Mouse (Mus musculus) 3134 (cell line): Measurements from ENCODE around the gene Stk10.

Source experiments
- DNase-seq: peaks from one replicate; pipeline ENCODE4 v3.0.0-alpha.2; 2011; ENCODE audit warnings: low spot score; ENCODE audit not compliant: insufficient read length; ENCODE audit errors: extremely low read depth

Gene Stk10

DNA sequence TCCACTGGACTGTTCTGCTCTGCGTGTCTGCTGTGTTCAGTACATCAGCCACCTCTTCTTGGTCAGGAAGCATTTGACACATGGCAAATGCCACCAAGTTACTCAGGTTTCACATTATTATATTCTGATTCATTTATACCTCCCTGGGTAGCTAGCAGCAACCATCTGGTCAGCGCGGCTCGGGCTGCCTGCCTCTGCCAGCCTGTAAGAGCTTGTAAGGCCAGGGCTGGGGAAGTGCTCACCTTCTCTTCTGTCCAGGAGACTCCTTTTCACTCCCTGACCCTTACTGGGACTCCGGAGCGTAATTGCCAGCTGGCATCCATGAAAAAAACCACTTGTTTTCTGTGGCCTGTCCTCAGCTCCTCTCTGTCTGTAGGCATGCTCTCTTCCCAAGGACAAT is 16.1 kb downstream of the Stk10 start:
- peak; percentile 58 for DNase-seq

DNA sequence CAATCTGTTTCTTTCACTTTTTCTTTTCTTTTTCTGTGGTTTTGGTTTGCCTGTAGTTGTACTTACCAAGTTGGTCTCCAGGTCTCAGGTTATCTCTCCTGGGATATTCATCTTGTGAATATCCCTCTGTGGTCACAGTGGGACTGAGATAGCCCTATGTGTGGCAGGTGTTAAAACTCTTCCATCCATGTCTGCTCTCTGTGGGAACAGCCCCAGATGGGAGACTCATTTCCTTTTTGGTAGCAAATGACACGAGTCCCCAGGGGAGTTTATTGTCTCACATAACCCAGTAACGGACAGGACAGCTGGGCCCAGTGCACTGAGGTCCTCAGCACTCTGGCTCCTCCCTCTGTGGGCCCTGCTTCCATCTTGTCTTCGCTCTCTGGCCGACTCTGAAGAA is 17.0 kb downstream of the Stk10 start:
- DNase-seq = no peak

DNA sequence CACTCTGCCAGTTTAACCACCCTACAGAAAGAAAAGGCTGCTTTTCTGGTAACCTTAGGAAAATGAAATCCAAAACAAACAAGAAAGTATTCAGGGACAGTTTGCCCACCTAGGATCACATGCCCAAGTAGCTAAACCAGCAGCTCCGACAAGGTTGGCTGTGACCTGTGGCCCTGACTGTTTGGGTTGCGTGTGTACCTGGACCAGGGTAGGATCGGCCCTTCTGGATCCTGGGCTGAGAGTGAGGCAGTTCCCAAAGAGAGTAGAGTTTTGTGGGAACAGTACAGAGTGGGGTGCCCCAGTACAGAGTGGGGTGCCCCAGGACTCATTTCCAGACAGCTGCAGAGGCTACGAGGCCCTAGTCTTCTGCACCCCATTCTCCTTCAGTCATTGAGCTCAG is 18.0 kb downstream of the Stk10 start:
- DNase-seq = no peak

DNA sequence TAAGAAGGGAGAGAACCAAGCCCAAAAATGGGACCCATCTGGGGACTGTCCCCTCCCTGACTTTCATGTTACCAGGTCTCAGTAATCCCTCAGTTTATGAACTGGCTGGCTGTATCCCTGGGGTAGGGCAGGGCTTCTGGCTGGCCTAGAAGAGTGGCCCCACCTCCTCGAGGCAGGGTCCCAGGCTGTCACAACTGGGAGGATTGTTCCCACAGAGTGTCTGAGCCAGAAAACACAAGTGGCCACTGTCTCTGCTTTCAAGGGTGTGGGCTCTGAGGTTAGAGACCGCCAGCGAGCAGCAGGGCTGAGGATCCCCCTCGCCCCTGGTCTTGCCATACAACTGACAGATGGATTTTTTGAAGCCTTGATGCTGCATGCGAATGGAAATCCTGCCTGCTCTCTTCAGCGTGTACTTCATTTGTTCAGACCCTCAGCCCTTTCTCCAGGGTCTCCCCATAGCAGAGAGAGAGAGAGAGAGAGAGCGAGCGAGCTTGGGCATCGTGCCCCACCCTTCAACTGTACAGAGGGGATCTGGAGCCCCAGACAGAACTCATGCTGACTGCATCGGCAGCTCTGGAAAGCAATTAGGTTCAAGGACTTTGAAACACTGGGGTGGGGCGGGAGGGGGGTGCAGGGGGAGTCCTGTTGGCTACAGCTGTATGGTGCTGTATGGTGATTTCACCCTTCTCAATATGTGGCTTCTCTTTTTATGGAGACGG is 18.6 kb downstream of the Stk10 start:
- DNase-seq = no peak

DNA sequence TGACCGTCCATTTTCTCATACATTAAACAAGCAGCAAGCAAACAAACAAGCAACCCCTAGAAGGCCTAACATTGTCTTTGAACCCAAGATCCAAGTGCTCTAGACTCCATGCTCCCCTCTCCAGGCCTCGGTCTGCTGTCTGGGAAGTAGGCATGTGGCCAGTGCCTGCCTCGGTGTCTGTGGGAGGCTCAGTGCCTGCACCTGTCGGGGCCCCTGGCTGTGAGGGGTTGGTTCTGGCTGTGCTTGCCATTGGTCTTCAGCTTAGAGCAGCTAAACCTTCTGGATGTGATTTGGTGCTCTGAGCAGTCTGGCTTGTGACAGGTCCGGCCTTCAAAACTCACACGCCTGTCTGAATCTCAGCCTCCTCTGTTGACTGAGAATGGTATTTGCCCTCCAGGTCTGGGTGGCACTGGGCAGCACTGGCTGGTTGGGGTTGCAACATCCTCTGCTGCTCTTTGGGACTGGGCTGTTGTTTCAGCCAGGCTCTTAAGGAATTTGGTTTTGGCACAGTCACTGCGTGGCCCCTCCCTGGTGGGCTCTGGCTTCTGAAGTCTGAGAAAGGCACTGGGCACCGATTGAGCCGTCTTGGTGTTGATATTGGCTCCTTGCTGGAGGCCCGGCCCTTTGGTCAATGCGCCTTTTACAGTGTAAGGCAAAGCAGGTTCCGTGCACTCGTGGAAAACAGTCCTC is 19.4 kb downstream of the Stk10 start:
- DNase-seq = peak; percentile 87

DNA sequence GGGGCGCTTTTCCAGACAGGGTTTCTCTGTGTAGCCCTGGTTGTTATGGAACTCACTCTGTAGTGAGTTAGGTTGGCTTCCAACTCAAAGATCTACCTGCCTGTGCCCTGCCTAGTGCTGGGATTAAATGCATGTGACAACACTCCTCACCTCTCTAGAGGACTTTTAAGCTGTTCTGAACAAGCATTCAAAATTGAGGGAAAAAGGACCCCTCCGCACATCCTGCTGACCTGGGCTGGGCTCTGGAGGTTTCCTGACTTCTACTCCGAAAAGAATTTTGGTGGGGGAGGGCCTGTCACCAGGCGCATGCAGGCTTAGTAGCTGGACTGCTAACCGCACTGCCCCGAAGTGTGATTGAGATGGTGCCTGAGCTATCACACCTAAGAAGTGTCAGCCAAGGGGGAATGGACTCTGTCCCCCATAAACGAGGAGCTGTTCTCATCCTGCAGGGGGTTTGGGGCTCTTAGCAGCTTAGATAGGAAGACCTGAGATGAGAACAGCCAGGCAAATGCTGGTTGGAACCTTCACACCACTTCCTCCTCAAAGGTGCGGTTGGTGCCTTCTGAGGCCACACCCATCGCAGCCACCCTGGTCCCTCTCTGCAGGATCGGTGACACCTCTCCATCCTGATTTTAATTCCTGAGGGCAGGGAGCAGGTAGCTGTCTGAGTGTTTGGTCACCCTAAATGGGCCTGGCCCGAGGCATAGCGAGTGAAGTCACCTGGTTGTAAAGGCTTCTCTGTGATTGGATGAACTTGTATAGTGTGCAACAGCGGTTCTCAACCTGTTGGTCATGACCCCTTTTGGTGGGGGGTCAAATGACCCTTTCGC is 20.4 kb downstream of the Stk10 start:
- DNase-seq = no peak

DNA sequence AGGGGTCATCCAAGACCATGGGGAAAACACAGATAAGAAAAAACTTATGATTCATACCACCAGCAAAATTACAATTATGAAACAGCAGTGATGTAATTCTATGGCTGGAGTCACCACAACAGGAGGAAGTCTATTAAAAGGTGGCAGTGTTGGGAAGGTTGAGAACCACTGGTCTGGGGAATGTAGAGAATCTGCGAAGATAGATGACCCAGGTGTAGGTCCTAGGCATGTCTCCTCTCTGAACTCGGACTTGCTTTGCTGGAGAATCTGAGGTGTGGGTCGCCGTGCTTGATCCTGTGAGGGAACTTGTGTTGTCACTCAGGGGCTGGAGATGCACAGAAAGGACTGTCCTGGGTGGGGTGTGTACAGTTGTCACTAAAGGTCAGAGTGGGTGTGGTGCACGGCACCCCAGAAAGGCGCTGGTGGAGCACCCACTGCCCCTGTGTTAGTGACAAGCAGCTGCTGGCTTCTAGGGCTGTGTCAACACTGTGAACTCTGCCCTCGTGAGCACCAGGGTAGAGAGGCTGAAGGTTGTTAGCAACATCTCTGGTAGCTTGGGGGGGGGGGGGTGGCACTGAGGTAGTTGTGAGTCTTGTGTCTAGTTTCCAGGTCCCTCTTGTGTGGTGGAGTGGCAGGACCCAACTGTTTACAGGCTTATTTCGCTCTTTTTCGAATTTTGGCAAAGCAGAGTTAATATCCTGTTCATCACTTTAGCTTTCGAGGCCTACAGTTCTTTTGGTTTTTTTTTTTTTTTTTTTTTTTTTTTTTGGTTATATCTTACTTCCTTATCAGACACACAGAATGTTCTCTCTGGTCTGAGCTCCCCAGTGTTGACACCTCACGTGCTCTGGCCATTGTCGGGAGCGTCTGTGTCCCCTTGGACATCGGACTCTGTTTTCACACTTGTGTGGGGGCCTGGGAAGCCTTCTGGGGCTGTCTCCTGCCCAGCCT is 21.3 kb downstream of the Stk10 start:
- no peak for DNase-seq

DNA sequence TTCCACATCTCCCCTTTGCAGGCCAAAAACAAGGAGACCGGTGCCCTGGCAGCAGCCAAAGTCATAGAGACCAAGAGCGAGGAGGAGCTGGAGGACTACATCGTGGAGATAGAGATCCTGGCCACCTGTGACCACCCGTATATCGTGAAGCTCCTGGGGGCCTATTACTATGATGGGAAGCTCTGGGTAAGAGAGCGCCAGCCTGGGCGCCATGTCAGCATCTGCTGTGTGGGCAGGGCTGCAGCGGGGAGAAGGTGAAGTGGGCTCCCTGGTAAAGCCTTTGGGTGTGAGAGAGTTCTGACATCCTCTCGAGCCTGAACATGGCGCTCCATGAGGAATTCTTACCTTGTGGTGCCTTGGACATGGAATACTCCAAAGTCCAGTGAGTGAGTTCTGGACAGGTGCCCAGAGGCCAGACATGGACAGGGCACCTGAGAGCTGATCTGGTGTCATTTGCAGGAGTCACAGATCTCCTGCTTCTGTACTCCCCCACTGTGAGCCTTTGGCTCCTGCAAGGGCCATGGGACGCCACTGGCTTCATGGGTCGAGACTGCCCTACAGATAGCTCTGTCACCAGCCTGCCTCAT is 22.1 kb downstream of the Stk10 start:
- DNase-seq = no peak

DNA sequence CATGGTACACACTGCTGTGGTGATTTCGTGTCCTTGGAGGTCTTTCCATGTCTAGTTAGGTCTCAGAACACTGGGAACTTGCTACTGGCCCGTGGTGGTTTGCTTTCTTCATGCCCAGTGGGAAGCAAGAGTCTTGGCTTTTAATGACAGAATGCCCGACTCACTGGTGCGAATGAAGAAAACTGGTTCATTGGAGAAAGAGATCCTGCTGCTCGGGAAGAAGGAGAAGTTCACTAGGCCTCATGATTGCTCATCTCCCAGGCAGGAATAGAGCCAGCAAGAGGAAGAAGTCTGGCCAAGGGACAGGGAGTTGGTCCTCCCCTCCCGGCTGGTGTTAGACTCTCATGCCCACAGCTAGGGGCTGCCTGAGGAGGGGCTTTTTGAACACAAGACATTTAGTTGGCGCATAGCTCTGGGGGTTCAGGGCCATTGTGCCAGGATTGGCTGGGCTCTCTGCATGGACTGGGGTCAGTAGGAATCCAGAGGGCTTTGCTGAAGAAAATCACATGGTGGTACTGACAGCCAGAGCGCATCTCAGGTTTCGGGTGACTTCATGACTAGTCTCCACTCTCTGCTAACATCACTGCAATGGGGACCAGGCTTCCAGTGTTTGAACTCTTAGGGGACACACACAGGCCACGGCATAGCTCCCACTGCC is 23.4 kb downstream of the Stk10 start:
- no peak for DNase-seq

DNA sequence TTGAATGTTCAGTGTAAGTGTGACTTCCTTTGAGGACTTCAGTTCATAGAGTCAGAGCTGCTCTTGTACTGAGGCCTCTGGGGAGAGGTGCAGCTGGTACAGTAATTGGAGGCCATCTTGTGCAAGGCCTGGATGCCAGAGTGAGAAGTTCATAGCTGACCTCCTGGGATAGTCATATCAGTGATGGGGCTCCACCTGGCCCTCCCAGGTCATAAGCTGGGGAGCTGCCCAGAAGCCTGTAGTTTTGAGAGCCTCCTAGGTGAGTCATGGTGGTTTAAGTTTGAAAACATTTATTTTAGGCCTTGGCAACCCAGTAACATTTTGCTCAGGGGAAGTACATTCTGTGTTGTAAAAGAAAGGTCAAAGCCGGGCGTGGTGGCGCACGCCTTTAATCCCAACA is 24.9 kb downstream of the Stk10 start:
- peak; percentile 66 for DNase-seq

DNA sequence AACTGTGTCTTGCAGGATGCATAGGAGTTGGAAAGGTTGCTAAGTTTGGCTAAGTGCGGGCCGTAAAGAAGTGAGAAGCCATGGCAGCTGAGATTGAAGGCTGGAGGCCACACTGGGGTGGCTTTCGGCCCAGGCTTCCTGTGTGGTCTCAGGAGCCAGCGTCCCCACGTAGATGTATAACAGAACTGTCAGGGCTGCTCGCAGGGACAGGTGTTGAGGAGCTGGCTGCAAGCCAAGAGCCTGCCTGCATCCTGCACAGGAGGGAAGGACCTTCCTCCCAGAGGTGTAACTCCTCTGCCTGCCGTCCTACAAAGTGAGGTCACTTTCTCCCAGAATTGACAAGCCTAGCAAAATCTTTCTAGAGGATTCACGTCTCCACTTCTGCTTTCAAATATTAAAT is 25.6 kb downstream of the Stk10 start:
- DNase-seq = no peak

DNA sequence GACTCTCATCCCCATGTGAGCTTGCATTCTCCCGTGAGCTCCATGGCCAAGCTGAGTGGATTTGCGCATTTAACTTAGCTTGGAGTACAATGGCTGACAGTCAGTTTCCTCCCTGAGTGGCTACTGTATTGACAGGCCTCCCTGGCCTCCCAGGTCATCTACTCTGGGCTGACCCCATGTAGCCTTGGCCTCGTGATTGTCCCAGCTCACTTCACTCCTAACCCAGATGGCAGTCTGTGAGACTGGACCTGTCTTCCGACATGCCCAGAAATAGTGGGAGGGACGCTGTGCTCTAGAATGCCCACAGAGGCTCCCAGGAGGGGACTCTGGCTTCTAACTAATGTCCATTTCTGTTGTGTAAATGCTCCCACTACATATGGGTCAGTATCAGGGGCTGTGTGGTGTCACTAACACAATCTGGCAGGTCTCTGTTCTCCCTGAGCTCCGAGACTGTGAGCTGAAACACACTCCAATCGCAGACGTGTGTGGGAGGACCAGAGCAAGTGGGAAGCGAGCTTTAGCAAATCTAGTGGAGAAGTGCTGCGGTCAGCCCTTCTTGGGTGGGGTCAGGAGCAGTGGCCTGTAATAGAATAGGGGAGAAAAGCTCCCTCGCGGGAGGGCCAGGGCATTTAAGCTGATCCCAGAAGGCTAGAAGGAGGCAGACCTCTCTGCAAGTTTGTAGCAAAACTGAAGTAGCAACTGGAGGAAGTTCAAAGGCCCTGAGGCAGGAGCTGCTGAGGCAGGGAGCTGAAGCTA is 27.1 kb downstream of the Stk10 start:
- DNase-seq = no peak

DNA sequence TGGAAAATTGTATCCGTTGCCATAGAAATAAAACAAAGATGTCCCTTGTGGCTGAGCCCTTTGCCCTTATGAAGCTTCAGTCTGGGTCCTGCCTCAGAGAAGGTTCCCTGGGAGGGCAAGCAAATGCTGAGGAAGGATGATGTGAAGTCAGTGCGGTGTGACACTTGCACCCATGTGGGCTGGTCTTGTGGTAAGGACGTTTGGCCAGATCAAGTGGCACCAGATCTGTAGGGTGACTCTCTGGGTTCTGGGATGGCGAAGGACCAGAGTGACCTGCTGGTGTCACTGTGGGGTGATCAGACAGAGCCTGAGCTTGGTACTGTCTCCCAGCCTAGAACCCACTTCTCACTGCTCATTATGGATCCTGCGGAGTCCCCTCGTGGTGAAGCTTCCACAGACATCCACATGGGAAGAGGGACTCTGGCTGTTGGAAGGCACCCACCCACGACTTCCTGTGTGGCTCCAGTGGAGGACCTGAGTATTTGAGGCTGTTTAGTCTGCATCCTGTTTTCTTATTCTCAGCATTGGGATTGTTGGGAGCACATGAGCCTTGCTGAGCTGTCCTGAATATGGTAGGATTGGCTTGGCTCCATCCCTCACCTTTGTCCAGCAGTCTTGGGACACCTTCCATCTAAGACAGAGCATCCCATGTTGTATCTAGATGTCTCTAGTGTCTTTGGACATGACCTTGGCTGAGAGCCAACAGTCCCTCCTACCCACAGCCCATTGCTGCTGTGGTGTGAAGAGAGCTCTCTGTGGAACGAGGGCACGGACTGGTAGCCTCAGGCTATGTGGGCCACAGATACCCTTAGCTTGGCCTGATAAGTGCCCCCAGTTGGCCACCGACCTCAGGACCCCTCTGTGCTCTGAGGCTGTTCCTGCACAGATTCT is 28.6 kb downstream of the Stk10 start:
- no peak for DNase-seq

DNA sequence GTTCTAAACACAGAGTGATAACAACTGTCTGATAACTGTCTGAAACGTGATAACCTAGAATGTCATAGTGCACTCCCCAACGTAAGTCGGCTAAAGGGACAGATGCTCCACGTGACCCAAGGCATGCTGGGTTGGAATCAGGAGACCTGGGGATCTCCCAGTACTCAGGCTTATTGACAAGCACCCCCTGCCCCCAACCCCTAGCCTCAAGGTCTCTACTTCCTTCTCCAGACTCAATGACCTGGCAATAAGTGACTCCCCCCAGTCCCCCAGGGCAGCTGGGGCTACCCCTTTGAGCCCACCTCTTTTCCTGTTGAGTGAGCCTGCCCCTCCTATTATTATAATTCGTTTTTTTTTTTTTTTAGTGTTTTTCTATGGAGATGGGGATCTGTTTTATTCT is 29.6 kb downstream of the Stk10 start:
- DNase-seq = no peak

DNA sequence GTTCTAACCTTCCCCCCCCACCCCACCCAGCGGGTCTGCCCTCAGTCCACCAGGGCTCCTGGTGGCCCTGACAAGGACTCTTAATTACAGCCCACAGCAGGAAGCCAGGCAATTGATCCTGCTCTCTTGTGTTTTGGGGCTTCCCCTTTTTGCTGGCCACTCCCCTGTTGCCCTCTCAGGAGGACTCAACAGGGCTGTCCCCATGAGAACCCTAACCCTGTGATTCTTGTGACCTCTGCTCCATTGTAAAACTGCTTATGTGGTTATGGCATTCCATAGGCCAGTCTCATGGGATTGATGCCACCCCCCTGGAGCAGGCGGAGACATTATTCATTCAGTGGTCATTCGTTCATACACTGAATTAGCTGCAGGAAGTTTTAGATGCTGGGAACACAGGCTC is 30.6 kb downstream of the Stk10 start:
- no peak for DNase-seq

DNA sequence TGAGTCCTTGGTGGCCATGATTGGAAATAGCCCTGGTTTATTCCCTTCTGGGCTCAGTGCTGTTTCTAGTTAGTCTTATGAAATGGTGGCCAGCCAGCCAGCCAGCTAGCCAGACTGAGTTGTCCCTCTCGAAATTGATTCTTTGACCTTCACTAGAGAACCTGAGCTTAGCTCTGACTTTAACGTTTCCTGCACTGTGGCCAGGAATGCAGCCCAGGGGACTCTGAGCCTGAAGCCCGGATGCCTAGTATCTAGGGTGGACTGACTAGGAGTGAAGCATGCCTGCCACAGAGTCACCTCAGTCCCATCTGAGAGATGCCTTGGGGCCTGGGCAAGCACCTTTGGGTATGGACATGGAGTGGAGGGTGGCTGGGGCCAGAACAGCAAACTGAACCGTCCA is 31.5 kb downstream of the Stk10 start:
- DNase-seq = peak; percentile 44

DNA sequence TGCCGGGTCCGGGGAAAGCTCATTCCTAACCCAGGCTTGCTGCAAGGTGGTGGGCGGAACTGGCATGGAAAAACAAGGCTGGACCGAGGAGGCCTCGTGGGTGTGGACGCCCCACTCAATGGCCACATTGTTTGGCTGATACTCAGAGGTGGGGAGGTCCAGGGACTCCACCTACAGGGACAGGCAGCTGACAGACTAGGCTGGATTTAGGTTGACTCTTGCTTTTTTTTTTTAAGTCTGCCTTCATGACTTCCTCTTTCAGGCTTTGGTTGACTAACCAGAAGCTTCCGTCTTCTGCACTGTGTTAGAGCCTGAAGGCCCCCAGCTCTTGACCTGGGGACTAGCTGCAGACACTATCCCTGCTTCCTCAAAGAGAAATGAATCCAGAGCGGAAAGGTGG is 32.0 kb downstream of the Stk10 start:
- DNase-seq = peak; percentile 65

DNA sequence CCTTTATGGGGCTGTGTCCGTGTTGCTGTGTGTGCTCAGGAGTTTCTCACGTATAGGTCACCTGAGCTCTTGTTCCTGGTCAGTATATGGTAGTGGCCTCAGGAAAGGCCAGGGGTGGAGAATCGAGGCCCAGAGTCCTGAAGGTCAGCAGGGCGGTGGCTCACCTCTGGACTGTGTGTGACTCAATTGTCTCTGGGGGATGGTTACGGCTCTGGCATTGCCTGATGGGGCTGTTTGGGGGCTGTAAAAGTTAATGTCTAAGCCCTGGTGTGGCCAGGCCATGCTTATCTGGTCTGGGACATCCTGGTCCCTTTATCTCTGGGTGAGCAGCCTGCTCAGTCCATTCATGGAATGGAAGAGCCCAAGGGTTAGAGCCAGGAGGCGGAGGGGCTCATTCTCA is 33.1 kb downstream of the Stk10 start:
- no peak for DNase-seq
